Mouse (Mus musculus) heart, postnatal 36 days (tissue): ENCODE measurements at regions not wholly inside any gene's neighbourhood (a gene's known extent, or its start where the extent isn't known, plus 50 kb on each side); places are given as distances from the start of the nearest gene placed in this dataset.

Source experiments
- DNase-seq, 2 experiments: peaks; one replicate each; pipeline ENCODE4 v3.0.0; 2021 to 2022
- intact Hi-C: fragments of 180-260 bp; cut with DNase I; formaldehyde crosslinking; loops from one replicate; pipeline ENCODE4 v1.15.1; 2025

DNA sequence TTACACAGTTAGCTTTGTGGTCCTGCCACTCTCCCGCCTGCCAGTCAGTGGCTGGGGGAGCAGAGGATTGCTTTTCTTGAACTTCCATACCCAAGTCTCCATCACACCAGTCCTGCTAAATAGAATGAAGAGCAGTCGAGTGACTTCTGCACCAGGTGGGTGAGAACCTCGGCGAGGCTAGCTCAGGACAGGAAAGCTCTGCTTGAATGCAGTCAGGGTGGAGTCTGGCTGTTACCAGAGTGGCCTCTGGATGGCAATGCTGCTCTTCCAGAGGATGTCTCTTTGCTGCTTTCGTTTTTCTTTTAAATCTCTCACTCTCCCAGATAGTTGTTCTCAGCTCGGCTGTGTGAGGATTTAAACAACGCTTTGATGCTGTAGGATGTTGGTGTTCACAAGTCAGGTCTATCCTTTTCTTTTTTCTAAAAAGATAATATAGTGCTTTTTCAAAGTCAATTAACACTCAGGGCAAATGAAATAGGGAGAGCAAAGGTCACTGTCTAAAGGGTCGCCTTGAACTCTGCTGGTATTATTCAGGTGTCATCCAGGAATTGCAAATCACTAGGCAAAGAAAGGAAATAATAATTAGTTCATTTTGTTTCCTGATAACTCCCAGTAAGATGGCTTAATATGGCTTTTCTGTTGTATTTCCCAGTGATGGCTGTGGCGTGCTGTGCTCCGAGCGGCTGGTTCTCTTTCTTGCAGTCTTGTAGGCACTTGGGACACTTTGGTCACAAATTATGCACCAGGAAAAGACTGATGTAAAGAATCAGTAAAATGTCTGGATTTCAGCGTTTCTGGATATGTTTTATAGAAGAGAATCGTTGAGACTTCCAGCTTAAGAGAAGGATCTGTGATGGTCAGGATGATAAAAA, 368.8 kb downstream of the D3Ertd751e start:
- DNase-seq: peak; percentile 1 to 6
- intact Hi-C loops: no loop called here

DNA sequence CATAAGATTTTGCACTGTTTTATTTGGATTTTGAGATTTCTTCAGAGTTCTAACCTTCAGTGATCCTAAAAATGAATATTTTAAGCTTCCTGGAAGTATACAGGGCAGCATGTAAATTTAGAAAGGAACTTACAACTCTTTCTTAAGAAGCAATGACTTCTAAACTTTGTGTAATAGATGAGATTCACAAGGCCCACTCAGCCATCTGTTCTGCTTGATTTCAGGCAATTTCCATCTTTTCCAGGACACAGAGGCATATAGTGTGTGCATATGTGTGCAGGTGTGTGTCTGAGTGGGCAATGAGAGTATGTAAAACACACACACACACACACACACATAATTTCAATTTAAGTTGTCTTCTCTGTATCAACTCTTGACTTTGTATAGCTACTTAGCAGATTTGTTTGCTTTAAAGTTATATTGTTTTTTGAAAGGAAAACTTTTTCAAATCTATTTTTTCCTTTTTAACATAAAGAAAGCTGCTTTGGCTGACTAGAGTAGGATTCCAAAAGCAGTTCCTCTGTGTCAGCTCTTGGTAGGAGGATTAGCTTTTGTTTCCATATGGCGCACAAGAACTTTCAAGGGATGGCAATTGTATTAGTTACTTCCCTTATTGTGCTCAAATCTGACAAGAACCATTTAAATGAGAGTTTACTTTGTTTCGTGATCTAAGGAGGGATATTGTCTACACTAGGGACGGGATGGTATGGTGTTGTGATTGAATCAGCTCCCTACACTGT, 387.6 kb downstream of the D3Ertd751e start:
- DNase-seq: no peak
- intact Hi-C loops: no loop called here

DNA sequence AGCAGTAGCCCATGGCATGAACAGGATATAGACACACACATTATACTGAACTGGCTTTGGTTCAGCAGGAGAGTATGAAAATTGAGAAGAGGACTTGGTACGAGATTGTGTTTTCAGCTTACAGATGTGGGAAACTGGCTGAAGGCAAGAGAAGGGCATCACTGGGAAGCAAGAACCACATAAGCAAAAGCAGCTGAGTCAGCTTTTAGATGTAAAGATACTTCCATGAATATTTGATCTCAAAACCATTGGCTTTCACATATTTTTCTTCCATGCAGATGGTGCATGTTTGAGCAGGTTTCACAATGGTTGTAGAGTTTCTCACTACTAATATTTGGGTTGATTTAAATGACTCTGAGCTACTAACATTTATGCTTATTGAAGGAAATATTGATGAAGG, 389.9 kb downstream of the D3Ertd751e start:
- intact Hi-C loops: no loop called here
- no peak for DNase-seq

DNA sequence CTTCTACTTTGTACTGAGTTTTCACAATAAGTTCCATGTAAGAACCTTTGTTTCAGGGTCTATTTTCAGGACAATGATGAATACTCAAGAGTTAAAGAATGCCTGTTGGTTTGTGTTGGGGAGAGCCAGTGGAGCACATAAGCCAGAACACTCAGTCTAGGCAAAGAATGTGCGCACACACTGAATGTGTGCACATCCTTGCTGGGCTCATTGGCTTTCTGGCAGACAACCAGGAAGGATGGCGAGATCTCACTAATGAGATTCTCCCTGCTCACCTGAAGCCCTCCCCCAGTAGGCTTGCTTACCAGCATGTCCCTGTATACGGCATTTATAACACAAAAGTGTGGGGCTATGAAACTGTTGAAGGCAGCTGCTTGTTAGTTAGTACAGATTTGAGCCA, 411.0 kb downstream of the D3Ertd751e start:
- intact Hi-C loops: no loop called here

DNA sequence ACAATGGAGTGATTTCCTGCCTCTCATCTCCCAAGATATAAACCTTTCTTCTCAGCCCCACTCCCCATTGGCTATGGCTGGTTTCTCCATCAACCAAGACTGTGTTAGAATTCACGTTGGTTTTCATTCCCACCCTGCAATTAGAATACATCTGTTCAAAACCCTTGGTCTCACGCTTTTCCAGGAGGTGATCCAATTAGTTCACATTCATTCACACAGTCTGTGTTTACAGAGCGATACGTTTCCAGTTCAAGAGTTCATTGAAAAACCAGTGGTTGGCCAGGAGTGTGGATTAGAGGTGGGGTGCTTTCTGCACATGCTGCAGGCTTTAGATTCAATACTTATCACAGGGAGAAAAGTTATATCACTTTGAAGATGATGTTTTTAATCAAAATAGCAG, 412.5 kb downstream of the D3Ertd751e start:
- intact Hi-C loops: no loop called here

More for the DNA sequence above, 411.0 kb downstream of the D3Ertd751e start:
- DNase-seq: no peak

DNA sequence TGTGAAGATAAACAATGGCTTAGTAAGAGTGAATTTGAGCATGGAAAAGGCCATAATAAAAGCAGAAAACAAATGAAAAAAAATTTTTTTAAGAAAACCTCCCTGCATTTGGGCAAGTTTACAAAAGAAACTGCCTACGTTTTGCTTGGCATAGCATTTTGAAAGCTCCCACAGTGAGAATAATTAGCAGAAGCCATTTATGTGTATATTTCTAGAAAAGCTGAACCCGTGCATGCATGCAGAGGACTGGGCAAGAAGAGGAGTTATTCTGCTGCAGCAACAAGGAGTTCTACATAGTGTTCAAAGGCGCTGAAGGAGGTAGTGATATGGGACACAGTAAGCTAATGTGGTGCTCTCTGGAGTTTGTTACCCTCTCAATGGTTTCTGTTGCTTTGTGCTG, 421.3 kb downstream of the D3Ertd751e start:
- intact Hi-C loops: no loop called here
- no peak for DNase-seq

More for the DNA sequence above, 412.5 kb downstream of the D3Ertd751e start:
- no peak for DNase-seq

DNA sequence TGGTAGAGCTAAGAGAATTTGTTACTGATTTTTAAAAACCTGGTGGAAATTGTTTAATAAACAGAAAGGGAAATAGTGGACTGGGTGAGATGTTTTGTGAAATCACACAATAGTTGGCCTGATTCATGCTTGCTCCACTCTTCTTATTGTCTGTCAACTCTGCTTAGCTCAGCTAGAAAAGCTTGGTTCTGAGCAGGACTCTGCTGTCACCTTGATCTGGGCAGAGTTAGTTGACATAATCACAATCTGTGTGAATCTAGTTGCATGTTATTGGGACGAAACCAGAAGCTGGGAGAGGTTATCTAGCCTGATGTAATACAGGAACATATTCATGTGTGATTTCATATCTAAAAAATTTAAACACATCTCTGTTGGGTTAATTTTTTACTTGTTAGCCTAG, 456.8 kb downstream of the D3Ertd751e start:
- intact Hi-C loops: no loop called here
- no peak for DNase-seq

DNA sequence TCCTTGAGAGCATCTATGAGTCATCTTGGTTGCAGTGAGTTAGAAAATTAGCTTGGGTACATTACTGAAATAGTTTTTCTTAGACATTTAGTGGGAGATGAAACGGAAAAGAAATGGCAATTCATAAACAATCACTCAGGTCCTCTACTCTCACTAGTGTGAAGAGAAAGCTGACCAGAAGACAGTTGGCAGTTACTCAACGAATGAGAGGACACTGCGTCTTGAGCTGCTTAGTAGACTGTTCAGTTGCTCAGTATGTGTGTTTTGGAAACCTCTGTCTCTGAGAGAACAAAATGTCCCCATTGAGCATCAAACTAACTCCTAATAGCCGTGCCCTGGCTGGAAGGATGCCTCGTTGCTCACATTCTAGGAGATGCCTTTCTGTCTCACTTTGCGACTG, 459.0 kb downstream of the D3Ertd751e start:
- intact Hi-C loops: no loop called here
- DNase-seq: no peak

DNA sequence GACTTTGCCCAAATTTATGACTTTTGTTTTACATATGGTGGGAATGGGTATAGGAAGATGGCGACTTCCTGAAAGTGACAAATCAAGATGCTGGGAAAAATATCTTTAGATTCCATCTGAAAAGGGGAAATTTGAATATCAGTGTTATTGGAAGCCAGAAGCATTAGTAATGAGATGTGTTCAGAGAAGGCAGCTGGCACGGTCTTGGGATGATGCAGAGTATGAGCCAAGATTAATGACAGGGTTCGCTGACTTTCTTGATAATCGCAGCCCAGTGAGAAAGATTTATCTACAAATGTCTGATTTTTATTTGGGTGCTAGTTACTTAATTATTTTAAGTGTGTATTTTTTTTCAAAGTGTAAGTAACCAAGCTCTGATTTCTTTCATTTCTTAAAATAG, 463.2 kb downstream of the D3Ertd751e start:
- intact Hi-C loops: no loop called here

DNA sequence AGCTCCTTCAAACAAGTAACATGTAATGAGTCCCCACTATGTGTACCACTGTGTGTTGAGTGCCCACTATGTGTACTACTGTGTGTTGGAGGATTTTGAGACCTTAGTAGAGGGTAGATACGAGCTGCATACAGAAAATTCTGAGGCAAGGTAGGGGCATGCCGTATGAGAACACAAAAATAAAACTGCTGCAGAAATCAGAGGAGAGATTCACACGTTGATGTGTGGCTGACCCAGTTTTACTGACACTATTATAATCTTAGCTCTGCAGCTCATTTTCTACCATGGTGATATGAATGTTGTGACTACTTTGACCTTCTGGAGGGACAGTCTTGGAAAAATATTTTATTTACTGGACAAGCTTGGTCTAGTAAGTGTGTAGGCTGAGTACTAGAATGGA, 469.0 kb downstream of the D3Ertd751e start:
- DNase-seq: no peak
- intact Hi-C loops: no loop called here

More for the DNA sequence above, 463.2 kb downstream of the D3Ertd751e start:
- no peak for DNase-seq

DNA sequence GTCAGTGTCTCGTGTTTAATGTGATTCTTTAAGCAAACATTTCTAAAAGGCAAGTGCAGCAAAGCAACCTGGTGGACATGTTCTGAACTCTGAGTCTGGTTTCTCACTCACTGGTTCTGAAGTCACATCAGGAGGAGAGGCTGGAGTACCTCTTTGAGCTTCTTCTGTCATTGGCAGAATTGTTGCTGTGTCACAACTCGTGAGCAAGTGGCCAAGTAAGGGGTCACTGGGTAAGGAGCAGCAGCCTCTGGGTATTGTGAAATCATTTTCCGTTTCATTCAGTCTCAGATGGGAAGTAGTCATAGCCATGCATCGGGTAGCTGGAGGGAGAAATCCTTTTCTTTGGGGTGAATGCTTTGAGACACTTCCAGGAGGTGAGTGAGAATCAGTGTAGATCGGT, 470.0 kb downstream of the D3Ertd751e start:
- DNase-seq: no peak
- intact Hi-C loops: no loop called here

DNA sequence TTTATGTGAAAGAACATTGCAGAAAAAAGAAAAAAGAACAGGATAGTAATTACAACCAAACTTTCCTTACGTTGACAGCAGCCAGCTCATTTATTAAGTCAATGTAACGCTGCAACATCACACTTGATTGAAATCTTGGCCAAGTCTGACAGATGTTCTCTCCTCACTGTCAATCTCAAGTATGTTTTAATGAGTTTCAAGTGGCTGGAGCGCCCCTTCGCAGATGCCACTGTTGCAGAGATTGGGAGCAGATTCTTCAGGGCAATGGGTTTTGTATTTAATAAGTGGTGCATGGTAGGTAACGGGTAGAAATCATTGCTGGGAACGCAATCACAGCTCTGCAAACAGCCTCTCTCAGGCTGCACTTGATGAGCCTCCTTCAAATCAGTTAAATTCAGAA, 470.8 kb downstream of the D3Ertd751e start:
- no peak for DNase-seq
- intact Hi-C loops: no loop called here

DNA sequence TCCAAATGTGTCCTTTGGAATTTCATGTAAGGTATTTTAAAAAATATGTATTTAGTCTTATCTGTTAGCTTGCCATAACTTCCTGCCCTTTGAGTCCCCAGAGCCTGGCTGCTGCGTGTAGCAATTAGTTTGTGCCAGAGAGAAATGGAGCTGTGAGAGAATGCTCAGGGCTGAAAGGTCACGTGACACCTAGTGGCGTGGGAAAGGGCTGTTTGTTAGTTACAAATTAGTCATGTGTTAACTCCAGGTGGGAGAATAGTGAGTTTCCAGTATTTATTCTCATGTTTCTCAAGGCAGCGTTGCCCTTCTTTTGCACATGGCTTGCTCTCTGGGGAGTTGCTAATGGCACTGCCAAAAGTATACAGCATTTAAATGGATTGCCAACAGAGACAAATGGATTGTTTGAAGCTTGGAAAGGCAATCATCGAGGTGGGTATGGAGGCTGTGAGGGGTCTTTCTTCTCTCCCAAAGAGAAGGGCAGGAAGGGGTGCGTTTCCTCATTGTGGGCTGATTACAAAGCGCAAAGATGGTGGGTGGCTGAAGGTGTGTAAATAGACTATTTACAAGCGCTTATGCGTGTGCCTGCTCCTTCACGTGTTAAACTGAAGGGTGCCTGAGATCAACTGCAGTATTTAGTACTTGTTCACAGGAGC, 472.3 kb downstream of the D3Ertd751e start:
- DNase-seq: no peak
- intact Hi-C loops: no loop called here

DNA sequence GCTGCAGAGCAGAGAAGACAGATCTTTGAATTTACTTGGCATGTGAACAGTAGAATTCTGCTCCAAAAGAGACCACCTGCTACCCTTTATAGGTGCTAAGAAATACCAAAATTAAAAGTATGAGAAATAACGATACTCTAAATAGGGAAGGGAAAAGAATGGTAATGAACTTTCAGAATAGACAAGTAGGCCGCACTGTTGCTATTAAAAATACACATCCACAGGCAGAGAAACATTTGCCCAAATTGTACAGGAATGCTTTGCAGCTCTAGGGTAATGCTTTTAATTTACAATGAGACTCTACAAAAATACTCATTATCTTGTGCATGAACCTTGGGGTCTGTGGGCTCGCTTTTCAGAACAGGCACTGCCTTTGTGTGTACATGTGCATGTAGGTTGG, 476.3 kb downstream of the D3Ertd751e start:
- intact Hi-C loops: no loop called here
- no peak for DNase-seq

DNA sequence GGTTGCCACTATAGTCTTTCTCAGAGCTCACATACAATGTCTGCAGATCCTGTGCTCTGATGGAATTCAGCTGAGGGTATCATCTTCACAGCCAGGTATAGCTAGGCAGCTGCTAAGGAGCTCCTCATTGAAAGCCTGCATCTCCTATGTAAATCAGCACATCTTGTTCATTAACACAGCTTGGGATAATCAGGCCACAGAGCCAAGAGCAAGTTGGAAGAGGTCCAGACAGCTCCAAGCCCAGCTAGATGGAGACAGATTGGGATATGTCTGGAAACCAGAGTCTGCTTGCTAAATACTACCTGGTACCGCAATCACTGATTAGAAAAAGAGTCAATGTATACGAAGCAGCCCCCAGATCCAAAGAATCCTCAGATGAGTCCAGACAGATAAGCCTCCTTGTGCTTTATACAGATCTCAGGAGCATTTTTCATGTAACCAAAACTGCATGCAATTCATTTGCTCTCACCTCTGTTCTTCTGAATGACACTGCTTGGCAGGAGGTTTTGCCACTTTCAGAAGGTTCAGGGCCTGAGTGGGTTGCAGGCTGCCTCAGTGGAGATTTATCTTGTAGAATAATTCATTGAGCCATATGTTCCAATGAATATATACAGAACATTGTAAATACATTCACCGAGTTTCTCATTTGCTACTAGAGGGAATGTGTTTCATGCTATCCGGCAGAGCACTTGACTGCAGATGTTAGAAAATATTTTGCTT, 485.4 kb downstream of the D3Ertd751e start:
- intact Hi-C loops: no loop called here
- DNase-seq: no peak

DNA sequence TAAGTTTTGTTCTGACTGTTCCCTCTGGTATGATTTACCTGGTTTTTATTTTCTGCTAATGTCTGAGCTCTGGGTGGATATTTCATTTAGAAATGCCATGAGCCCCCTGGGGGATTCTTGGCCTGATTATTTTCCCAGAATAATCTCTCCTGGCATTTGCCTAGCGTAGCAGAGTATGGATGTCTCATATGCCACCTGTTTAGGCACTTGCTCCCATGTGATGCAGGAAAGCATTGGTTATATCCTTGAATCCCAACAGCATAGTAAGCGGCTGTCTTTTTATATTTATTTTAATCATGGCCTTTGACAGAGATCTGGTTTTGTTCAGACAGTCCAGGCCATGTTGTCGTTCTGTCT, 486.0 kb downstream of the D3Ertd751e start:
- intact Hi-C loops: no loop called here
- no peak for DNase-seq

DNA sequence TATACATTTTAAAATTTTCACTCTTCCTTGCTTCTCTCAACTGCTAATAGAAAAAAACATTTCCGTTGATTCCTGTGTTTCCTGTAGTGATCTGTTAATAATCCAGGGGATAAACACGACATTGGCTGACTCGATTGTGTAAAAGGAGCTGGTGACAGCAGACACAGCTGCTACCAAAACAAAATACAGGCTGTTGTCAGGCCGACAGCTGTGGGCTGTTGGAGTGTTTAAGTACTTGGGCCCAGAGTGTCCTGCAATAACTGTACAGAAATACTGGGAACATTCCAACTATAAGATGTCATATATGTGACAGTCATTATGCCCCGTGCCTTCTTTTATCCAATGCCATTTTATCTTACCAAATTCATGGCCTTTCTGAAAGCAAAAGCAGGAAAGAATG, 489.9 kb downstream of the D3Ertd751e start:
- intact Hi-C loops: no loop called here
- no peak for DNase-seq

DNA sequence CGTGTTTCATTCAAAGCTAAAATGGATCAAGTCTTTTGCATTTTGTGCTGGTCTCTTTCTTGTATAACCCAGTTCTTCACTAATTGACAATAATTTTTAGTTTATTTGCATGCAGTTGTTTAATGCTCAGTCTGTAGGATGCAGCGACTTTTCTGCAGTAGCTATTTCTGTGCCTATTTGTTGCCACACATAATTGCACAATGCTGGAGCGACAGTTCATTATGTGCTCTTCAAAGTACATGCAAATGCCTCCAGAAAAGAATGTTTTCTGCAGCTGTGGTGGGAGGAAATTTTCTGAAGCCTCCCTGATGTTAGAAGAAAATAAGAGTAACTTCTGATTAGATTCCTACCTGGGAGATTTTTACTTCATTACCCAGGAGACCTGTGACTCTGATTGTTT, 491.3 kb downstream of the D3Ertd751e start:
- intact Hi-C loops: no loop called here
- DNase-seq: no peak

DNA sequence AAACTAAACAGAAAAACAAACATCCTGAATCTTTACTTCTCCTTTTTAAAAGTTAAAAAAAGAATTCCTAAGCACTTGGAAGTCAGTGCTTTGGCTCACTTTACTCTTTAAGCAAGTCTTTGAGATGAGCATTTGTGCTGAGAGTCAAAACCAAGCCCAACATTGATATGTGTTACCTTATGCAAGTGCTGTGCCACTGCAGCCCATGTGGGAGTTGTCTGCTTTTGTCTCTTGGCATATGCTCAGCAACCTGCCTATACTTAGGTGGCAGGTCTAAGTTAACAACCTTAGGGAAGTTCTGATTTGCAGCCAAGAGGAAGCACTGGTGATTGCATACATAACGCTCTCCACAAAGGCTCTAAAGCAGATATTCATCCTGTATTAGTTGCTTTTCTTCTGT, 493.1 kb downstream of the D3Ertd751e start:
- no peak for DNase-seq
- intact Hi-C loops: no loop called here
